Mouse (Mus musculus) neural tube, embryonic 11.5 days (tissue): Measurements from ENCODE around the gene Pisd. TPM values are rescaled to one million over a fixed set of nuclear protein-coding genes. Genes with fewer than 3 reads are reported as not detected.

ENCODE experiments used
- ATAC-seq: fragments of 200-750 bp; cut with Nextera tagmentation; 2 replicates; pipeline ENCODE4 v1.8.0; 2017; ENCODE audit warnings: moderate number of reproducible peaks, mild to moderate bottlenecking, moderate TSS enrichment, moderate library complexity; ENCODE audit not compliant: insufficient read depth, low FRiP score, low TSS enrichment
- DNase-seq: peaks from one replicate; pipeline ENCODE4 v3.0.0-alpha.2; 2015; ENCODE audit warnings: low spot score
- H3K27ac ChIP-seq: fragments of 300-500 bp; sonication (generic); 2 replicates; pipeline ENCODE4 v1.5.1; 2014; ENCODE audit warnings: low read depth, mild to moderate bottlenecking, low read length
- H3K27me3 ChIP-seq: fragments of 300-500 bp; sonication (generic); 2 replicates; pipeline ENCODE4 v1.6.1; 2014; ENCODE audit warnings: mild to moderate bottlenecking, low read length, mixed read lengths; ENCODE audit not compliant: control insufficient read depth, insufficient read depth
- H3K36me3 ChIP-seq: fragments of 300-500 bp; sonication (generic); 2 replicates; pipeline ENCODE4 v1.6.1; 2014; ENCODE audit warnings: mild to moderate bottlenecking, low read length, moderate library complexity, mixed read lengths; ENCODE audit not compliant: control insufficient read depth, insufficient read depth
- H3K4me1 ChIP-seq: fragments of 300-500 bp; sonication (generic); 2 replicates; pipeline ENCODE4 v1.6.1; 2014; ENCODE audit warnings: low read length, mixed read lengths; ENCODE audit not compliant: control insufficient read depth, insufficient read depth
- H3K4me2 ChIP-seq: fragments of 300-500 bp; sonication (generic); 2 replicates; pipeline ENCODE4 v1.6.1; 2014; ENCODE audit warnings: low read depth, mild to moderate bottlenecking, moderate library complexity
- H3K4me3 ChIP-seq: fragments of 300-500 bp; sonication (generic); 2 replicates; pipeline ENCODE4 v1.5.1; 2014; ENCODE audit warnings: low read depth, low read length
- H3K9ac ChIP-seq: fragments of 300-500 bp; sonication (generic); 2 replicates; pipeline ENCODE4 v1.6.1; 2014; ENCODE audit warnings: mild to moderate bottlenecking, low read length
- H3K9me3 ChIP-seq: fragments of 300-500 bp; sonication (generic); 2 replicates; pipeline ENCODE4 v1.6.1; 2016; ENCODE audit warnings: low read length; ENCODE audit not compliant: control insufficient read depth
- WGBS: fragments of 180-500 bp; shearing (Covaris S2); extraction: QIAGEN DNeasy Blood & Tissue Kit; methylation state at CpG from one replicate; pipeline ENCODE4 v1.1.7; 2014; 5-methylcytosine and 5-hydroxymethylcytosine counted together
- polyA plus RNA-seq: library from polyadenylated mRNA; unstranded; fragments of >200 nt; fragmentation: Nextera tagmentation; extraction: Ambion mirVana; gene quantifications from 2 replicates; pipeline ENCODE4 v1.2.1, GENCODE M21; 2014

Pisd gene
- polyA plus RNA-seq, 1 experiment from 2014 or later = 78.3 TPM

- no peak overlapping the region for H3K9ac ChIP-seq
- DNase-seq (no peak), ATAC-seq (no peak)
- no peak overlapping the region for H3K4me2 ChIP-seq
- H3K27me3 ChIP-seq = no peaks in the 10 kb centered on the region
- H3K4me1 ChIP-seq = no peaks in the 10 kb centered on the region
- no peak overlapping the region for H3K27ac ChIP-seq
- 72% methylated on average over 7 of the region's 7 CpGs for WGBS
- no peaks in the 10 kb centered on the region for H3K9me3 ChIP-seq
- no peaks in the 10 kb centered on the region for H3K36me3 ChIP-seq
- no peak overlapping the region for H3K4me3 ChIP-seq
These were observed 63.2 kb downstream of the Pisd start for GRCm38 (mm10) chr5:32722263-32722662.

DNA sequence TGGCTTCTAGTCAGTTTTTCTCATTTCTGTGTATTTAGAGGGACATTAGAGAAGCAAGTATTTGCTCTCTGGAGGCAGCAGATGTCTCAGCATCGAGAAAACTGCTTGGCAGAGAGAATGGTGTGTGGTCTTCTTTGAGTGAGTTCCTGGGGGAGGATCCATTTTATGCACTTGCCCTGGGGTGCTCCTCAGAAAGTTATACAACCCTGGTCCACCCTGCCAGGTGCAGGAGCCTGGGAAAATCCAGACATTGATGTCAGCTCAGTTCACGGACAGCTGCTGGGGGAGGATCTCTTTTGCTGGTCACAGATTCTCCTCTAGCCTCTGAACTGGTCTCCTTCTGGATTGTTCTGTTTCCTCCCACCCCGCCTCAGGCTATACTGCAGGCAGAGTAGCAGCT, 64.1 kb downstream of the Pisd start:
- DNase-seq = no peak
- no peaks in the 10 kb centered on the region for H3K4me1 ChIP-seq
- 75% methylated on average over 3 of the region's 3 CpGs for WGBS
- no peak overlapping the region for H3K4me2 ChIP-seq
- ATAC-seq = no peak
- no peaks in the 10 kb centered on the region for H3K27me3 ChIP-seq
- no peaks in the 10 kb centered on the region for H3K36me3 ChIP-seq
- no peak overlapping the region for H3K27ac ChIP-seq
- H3K9me3 ChIP-seq = no peaks in the 10 kb centered on the region
- H3K4me3 ChIP-seq = no peak overlapping the region
- no peak overlapping the region for H3K9ac ChIP-seq

DNA sequence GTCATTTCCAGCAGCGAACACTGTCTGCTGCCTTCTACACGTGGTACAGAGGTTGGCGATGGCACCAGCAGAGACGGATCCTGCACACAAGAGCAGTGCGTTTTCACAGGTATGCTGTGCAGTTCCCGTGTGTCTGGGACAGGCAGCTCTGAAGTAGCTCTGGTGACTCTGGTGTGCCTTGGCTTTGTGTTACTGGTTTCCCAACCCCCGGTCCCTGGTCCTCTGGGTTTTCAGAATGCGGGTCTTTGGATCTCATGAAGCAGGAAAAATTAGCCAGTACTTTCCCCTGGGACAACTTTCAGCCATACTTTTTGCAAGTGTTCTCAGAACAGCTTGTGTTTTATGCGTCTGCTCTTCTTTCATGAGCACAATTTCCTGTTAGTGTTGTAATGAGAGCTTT, 65.0 kb downstream of the Pisd start:
- H3K9me3 ChIP-seq = no peaks in the 10 kb centered on the region
- DNase-seq (no peak), ATAC-seq (no peak)
- no peaks in the 10 kb centered on the region for H3K27me3 ChIP-seq
- H3K4me1 ChIP-seq = no peaks in the 10 kb centered on the region
- WGBS = 85% methylated on average over 9 of the region's 9 CpGs
- H3K4me2 ChIP-seq = no peak overlapping the region
- no peak overlapping the region for H3K9ac ChIP-seq
- H3K27ac ChIP-seq = no peak overlapping the region
- no peaks in the 10 kb centered on the region for H3K36me3 ChIP-seq
- H3K4me3 ChIP-seq = no peak overlapping the region

DNA sequence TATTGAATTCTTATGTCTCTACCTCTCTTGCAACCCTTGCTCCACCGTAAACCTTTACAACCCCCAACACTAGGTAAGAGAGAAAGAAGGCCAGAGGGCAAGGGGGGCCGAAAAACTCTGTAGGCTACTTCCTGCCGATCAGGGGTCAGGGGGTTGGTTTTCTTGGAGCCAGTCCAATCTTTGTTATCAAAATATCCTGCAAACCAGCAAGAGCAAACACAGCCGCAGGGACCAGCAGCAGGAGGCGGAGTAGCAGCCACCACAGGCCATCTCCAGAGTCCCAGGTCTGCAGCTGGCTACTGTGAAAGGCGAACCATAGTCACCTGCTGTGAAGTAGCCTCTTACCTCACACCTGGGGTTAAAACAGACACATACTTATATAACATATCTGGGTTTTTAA, 66.5 kb downstream of the Pisd start:
- H3K4me2 ChIP-seq = no peak overlapping the region
- no peaks in the 10 kb centered on the region for H3K9me3 ChIP-seq
- no peak overlapping the region for H3K9ac ChIP-seq
- H3K27me3 ChIP-seq = no peaks in the 10 kb centered on the region
- no peaks in the 10 kb centered on the region for H3K36me3 ChIP-seq
- DNase-seq (no peak), ATAC-seq (no peak)
- WGBS = 56% methylated on average over 6 of the region's 6 CpGs
- H3K4me1 ChIP-seq = no peaks in the 10 kb centered on the region
- H3K4me3 ChIP-seq = no peak overlapping the region
- H3K27ac ChIP-seq = no peak overlapping the region

DNA sequence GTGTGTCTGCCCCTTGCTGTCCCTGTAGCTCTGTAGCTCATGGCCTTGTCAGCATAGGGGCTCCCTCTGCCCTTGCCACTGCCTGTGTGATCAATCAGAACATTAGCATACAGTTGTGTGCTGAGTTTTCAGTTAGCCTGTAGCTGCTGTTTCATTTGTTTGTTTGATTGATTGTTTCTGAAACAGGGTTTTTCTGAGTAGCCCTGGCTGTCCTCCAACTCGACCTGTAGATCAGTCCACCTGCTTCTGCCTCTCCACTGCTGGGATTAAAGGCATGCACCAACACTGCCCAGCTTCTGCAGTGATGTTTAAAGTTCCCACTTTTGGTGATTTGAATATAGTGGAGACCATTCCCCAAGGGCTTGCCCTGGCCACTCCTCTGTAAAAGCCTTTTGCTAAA, 67.7 kb downstream of the Pisd start:
- no peak overlapping the region for H3K9ac ChIP-seq
- WGBS = 53% methylated on average over 1 of the region's 1 CpGs
- H3K9me3 ChIP-seq = no peaks in the 10 kb centered on the region
- no peaks in the 10 kb centered on the region for H3K27me3 ChIP-seq
- H3K4me3 ChIP-seq = no peak overlapping the region
- DNase-seq (no peak), ATAC-seq (no peak)
- no peaks in the 10 kb centered on the region for H3K36me3 ChIP-seq
- no peak overlapping the region for H3K27ac ChIP-seq
- no peak overlapping the region for H3K4me2 ChIP-seq
- H3K4me1 ChIP-seq = no peaks in the 10 kb centered on the region; the same call in 1 of the 2 replicates

GRCm38 (mm10) chr5:32713703-32714467, 71.6 kb downstream of the Pisd start:
- Histone ChIP-seq H3K27me3 (no peaks in the 10 kb centered on the region), H3K9ac (peak overlapping the region; percentile 66), H3K4me2 (peak overlapping the region; percentile 64), H3K27ac (peak overlapping the region; percentile 65), H3K4me3 (peak overlapping the region; percentile 51), H3K4me1 (no peaks in the 10 kb centered on the region; the same call in 1 of the 2 replicates), H3K36me3 (no peaks in the 10 kb centered on the region), H3K9me3 (no peaks in the 10 kb centered on the region)
- ATAC-seq = peak; percentile 97
- 1% methylated on average over 55 of the region's 55 CpGs for whole genome bisulfite sequencing
- peak; percentile 91 for DNase-seq

- H3K4me2 ChIP-seq = peak overlapping the region; percentile 64
- peak overlapping the region; percentile 65 for H3K27ac ChIP-seq
- H3K4me3 ChIP-seq = peak overlapping the region; percentile 51
- no peaks in the 10 kb centered on the region for H3K9me3 ChIP-seq
- no peaks in the 10 kb centered on the region for H3K36me3 ChIP-seq
- peak overlapping the region; percentile 66 for H3K9ac ChIP-seq
- H3K4me1 ChIP-seq = no peaks in the 10 kb centered on the region; the same call in 1 of the 2 replicates
- WGBS = 21% methylated on average over 2 of the region's 2 CpGs
- DNase-seq (peak; percentile 30), ATAC-seq (peak; percentile 15)
- H3K27me3 ChIP-seq = no peaks in the 10 kb centered on the region
These were observed 72.3 kb downstream of the Pisd start for GRCm38 (mm10) chr5:32713042-32713702.

DNA sequence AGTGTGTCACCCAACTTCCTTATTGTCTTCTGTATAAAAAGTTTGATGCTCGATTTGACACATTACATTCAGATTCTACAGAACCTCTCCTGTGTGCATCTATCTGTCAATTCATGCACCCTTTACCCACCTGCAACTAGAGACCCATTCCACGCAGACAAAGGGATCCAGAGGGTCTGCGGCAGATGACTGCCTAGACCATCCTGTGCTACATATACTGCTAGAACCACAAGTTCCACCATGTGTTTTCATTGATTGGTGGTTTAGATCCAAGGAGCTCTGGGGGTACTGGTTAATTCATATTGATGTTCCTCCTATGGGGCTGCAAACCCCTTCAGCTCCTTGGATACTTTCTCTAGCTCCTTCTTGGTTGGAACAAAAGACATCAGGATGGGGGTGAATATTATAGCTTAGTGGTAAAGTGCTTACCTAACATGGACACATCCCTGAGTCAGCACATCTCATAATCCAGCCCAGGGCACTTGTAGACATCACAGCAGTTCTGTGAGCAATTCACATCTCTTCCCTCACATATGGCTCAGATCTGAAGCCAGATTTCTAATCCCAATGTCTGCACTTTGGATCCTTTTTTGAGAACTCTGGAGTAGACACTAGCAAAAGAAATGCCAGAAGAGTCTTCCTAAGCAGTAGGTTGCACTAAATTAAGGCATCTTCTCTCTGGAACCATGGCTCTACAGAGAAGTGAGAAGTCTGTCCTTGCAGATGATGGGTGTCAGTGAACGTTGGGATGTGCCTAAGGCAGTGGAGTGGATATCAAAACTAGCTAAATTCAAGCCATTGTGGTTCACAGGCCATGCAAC, 73.0 kb downstream of the Pisd start:
- Histone ChIP-seq H3K36me3 (no peaks in the 10 kb centered on the region), H3K9ac (no peak overlapping the region), H3K4me2 (no peak overlapping the region), H3K27ac (no peak overlapping the region), H3K4me1 (no peaks in the 10 kb centered on the region; the same call in 1 of the 2 replicates), H3K4me3 (no peak overlapping the region), H3K9me3 (no peaks in the 10 kb centered on the region), H3K27me3 (no peaks in the 10 kb centered on the region)
- ATAC-seq (no peak), DNase-seq (no peak)
- 69% methylated on average over 4 of the region's 4 CpGs for WGBS
